Mouse (Mus musculus) T-helper 17 cell (primary cell): ENCODE measurements around the gene Olfr951.

ENCODE experiments used
- in situ Hi-C, 2 experiments: fragments of 300-600 bp; cut with MboI, MseI; formaldehyde crosslinking; loops; 1 replicate in 1 of 2; 2 replicates in 1 of 2; pipeline ENCODE4 v1.15.1; 2025; ENCODE audit warnings: high pct_unique_total_duplicates in 2 of 2

Olfr951 gene

DNA sequence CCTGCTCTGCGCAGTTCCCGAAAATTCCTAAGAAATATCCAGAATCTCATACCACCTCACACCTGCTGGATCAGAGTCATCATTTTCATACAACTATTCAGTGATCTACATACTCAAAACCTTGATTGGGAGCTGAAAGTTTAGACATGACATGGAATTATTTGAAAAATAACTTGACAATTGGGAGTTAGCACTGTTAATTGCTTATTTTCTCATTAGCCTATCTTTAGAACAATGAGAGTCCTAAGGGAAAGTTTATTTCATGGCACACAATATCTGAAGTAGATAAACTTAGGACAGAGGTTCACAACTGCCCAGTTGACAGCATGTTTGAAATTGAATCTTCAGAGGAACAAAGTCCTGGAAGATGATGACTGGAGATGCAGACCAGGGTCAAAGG, at the start of gene Olfr951:
Gene Olfr951 (plus strand): TSS at position 301 of the 400 bp plus-strand sequence.
- in situ Hi-C loops: no loop called here

- in situ Hi-C loops: no loop called here
Measured at GRCm38 (mm10) chr9:39427048-39427447, 39.8 kb downstream of the Olfr951 start, which contains the start of gene Olfr952. Gene Olfr952, minus strand, starts transcription at chr9:39427148.
